Mouse (Mus musculus) hindlimb bud, embryonic 11.5 days (tissue): ENCODE measurements around the gene Slc5a5.
"Not testable (repeated sequence)": the region's sequence is repeated elsewhere in the genome, so short reads cannot be mapped to it uniquely, and the experiment has no call there.

Source experiments
- DNase-seq: peaks from one replicate; pipeline ENCODE4 v3.0.0-alpha.2; 2012; ENCODE audit warnings: low read depth, low spot score; ENCODE audit errors: extremely low spot score

Slc5a5 gene

DNA sequence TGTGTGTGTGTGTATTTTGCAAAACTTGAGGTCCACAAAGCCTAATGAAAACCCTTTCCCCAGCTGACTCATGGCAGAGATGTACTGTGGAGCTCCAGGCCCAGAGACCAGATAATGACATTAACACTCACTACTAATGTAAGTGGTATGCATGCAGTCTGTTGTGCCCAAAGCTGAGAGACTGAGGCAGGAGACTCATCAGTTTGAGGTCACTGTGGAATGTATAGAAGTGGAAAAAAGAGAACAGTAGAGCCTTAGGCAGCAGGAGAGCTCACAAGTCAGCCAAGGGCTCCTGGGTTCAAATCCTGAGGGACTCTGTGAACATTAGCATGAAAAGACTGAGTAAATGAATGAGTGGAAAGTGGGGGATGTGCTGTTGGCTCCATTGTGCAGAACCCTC, 11.0 kb upstream of the Slc5a5 start:
- no peak for DNase-seq

DNA sequence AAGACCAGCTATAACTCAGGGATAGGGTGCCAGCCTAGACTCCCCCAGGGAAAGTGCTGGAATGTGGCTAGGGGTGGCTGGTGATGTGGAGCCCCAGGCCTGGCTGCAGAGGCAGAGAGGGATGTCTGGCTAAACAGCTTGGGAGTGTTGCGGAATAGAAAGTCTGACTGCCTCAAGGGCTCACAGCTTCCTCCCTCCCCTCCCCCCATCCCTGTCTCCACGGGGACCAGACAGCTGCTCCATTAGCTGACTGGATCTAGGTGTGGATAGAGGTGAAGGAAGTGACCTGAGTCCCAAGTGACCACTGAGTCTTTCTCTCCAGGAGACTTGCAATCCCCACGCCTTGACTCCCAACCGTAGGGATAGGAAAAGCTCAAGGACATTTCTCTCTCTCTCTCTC, 10.6 kb upstream of the Slc5a5 start:
- DNase-seq, result no peak

DNA sequence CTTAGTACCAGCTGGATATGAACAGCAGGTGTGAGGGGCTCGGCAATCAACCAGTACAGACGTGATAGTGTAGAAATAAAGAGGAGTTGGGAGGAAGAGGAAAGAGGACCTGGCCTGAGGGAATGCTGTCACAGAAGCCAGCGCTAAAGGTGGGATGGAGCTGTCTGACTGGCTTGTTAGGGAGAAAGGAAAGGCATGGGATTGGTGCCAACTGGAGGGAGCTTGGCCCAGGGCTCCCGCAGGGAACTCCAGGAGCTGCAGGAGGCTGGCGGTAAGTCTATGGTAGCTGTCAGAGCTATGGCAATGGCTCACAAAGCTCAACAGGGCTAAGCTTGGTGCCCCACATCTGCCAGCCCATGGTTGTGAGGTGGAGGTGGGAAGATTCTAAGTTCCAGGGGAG, 9.7 kb upstream of the Slc5a5 start:
- no peak for DNase-seq

DNA sequence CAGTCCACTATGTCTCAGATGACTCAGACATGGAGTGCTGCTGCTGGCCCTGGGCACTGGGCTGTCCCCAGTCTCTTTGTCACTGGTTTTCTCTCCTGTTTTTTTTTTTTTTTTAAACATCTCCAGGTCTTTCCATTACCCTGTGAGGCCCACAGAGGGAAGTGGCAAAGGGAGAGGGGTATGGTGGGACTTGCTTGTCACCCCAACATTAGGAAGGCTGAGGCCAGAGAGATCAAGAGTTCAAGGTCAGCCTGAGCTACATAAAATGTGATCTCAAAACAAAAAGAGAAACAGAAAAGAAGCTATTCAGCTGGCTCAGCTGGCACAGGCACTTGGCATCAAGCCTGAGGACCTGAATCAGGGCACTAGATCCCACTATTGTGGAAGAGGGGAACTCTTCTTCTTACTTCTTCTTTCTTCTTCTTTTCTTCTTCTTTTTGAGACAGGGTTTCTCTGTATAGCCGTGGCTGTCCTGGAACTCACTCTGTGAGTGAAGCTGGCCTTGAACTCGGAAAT, 8.4 kb upstream of the Slc5a5 start:
- DNase-seq, result no peak

DNA sequence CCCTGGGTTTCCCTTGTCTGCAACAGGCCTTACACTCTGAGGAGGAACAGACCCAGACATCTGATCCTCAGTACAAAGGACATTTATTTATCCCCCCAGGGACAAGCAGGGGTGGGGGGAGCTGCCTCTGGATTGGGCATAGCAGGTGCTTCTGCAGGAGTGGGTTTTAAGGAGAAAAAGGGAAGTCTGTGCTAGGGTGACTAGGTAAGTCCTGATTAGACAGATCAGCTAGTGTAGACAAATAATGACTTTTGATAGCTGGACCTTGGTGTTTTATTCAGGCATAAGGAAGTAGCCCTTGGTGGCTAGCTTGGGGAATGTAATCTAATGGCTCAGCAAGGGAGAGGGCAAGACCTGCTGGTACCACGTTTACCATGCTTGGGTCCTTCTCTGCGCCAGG, 6.7 kb upstream of the Slc5a5 start:
- DNase-seq, result no peak

DNA sequence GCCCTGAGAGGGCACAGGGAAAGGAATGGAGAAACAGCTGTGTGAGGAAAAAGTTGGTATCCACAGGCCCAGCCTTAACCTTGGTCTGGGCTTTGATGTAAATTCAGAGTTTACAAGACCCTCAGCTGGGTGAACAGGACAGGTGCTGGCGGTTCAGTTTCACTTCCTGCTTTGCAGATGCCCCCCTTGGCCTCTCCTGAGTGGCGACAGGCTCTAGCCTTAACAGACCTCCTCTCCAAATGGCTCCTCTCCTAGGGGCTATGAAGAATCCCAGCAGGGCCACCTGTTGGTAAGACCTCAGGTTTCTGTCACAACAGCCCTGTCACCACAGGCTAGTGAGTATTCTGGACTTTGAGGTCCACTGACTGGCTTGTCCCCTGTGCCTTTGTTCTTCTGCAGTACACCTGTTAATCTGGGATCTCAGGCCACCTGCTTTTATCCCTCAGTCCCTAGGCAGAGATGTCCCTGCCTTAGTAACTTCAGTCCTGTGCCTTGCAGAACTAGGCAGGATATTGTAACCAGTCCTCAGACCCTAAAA, 6.2 kb upstream of the Slc5a5 start:
- no peak for DNase-seq

DNA sequence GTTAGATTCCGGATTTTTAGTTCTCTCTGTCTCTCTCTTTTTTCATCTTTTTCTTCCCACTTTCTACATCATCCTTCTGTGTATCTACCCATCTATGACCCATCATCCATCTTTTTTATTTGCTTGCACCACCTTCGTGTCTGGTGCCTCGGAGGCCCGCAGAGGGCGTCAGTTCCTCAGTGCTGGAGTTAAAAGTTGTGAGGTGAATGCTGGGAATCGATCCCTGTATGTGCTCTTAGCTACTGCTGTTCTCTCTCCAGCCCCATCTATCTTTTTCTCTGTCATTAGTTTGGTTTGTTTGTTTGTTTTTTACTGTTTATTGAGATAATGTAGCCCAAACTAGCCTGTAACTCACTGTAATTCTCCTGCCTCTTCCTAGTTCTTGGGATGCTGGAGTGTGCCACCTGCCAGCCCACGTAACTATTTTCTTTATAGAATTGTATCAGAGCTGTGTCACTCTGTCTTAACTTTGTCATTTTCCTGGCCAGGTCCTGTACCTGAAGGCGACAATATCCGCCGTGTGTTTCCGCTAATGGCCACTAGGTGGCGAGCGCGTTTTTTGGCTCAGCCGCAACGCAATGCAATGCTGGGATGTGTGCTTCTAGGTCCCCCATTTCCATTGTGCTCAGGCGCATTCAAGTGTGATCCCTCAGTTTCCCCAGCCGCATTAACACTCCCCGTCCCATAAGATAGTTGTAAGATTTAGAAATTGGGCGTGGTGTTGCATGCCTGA, 5.3 kb upstream of the Slc5a5 start:
- DNase-seq, result peak; percentile 86

DNA sequence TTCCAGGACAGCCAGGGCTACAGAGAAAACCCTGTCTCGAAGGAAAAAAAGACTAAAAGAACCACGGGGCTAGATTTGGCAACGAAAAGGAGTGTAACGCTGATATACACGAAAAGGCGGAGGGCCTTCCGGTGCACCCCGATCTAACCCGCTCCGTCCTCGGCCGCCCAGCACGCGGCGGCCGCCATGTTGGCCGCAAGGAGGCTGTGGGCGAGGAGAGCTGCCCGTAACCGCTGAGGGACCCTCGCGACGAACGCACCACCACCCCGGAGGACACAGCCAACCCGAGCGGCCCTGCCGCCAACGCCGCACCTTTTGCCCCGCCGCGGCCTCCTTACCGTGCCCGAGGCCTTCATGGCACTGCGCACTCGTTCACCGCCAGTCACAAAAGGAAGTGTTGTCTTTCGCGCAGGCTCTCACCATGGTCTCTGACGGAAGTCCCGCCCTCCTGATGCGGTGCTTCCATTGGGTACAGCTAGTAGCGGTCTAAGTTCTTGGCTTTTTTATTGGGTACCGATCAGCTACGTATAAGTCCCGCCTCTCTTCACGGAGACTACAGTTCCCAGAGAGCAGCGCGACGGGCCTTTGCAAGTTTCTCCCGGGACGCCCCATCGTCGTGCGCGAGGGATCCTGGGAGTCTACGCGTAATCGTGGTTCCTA, 4.6 kb upstream of the Slc5a5 start, which contains the start of gene Rpl18a:
TSS of gene Rpl18a (minus strand) at position 392 of the 660 bp plus-strand sequence.
- peak; percentile 94 for DNase-seq

DNA sequence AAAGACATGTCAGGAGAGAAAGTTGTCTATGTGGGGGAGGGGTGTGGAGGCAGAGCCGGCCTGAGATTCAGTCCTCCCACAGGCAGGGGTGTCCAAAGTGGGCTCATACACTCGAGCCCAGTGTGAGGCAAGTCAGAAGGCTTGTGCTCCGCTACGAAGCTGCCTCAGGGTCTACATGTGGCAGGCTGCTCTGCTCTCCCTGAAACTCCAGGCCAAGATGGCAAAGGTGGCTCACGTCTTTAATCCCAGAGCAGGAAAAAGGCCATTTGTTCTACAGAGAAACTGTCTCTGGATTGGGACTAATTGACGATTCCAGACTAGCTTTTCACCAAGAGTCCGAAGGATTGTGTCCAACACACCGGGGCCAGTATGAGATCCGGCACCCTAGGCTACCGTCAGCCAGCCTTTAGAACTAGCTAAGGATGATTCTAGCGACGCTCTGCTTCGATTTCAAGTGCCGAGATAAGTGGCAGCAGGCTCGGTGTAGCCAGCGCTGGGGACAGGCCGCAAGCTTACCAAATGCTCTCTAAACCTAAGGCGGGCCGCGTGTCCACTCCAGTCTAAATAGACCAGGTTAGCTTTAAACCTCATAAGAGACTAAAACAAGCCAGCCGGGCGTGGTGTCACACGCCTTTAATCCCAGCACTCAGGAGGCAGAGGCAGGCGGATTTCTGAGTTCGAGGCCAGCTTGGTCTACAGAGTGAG, 3.9 kb upstream of the Slc5a5 start:
- no peak for DNase-seq

DNA sequence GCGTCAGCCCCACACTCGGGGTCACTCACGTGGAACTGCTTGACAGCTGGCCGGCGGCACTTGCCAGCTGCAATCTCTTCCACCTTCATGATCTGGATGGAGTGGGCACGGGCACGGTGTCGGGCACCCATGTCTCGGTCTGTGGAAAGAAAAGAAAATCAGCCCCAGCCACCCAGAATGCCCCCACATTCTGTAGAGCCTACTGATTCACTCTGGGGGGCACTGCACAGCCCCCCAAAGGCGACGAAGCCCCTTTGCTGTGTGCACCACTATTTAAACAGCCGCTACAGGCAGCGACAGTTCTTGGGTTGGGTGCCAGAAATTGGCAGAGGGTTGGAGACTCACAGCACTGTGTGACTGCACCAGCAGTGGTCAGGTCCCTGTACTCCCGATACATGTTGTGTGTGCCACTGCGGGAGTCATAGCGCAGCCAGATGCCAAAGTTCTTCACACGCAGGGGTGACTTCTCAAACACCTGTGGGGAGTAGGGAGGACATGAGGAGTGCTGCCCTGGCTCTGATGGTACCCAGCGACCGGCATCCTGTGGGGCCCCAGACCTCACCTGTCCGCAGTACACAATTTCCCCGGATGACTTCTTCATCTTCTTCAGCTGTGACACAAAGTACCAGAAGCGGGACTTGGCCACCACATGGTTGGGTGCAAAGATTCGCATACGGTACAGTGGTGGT, 3.2 kb upstream of the Slc5a5 start:
- not testable (repeated sequence) for DNase-seq

DNA sequence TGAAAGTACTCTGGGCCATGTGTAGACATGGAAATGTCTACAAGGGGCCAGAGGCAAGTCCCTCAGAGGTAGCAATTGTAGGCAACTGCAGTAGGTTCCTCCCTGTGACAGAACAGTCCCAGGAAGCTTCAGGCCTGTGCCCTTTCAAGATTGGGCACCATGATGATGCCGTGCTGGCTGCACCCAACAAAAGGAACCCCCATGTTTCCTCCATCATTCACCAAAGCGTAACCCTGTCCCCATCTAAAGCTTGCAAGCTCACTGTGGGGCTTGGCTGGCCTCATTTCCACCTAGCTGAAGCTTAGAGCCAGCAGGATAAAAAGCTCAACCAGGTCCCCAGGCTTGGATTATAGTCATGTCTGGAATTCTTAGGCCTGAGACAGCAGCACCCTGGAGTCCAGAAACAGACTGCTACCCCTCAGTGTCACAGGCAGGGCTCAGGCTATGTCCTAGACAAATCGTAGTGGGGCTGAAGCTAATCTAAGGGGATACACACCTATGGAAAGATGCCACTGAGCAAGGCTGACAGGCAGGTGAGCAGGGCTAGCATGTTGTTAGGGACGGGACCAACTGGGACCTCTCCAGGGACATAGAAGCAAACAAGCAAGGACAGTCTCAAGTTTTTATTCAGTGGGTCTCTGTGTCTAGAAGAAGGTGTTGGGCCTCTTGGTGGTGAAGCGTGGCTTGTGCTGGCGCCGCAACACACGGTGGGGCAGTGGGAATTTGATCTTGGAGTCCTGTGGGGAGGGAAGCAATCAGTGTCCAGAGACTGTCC, 2.4 kb upstream of the Slc5a5 start:
- no peak for DNase-seq

DNA sequence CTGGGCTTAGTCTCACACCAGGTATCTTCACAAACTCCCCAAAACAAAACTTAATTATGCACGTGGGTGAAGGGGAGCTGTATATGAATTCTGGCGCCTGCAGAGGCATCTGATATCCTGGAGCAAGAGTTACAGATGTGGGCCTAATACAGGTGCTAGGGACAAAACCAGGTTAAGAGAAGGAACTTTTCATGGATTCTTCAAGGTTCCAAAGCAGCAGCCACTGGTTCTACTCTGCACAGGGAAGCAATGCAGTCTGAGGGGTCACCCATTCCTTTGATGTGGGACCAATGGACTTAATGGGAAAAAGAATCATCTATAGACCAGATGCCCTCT, 1.8 kb upstream of the Slc5a5 start:
- no peak for DNase-seq

DNA sequence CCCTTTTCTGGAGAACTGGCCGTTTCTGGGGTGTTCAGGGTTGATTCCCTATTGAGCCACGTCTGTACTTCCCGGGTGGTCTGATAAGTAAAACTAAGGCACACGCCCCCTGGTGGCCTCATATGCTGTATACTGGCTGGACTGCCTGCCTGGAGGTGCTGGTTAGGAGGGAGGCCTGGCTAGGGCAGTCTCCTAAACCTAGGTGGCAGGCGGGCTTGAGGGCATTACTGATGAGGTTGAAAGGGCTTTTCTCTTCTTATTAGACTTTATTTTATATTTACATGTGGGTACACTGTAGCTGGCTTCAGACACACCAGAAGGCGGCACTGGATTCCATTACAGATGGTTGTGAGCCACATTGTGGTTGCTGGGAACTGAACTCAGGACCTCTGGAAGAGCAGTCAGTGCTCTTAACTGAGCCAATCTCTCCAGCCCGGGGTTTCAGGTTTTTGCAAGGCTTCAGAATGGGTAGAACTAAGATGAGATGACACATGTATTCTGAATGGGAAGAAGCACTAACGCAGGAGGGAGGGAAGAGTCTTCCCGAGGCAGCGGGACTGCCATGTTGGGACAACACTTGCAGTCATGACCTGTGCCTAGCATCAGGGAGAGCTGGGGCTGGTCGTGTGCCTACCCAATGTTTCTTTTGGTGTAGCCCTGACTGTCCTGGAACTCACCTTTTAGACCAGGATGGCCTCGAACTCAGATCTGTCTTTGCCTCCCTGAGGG, 1.3 kb upstream of the Slc5a5 start:
- no peak for DNase-seq

DNA sequence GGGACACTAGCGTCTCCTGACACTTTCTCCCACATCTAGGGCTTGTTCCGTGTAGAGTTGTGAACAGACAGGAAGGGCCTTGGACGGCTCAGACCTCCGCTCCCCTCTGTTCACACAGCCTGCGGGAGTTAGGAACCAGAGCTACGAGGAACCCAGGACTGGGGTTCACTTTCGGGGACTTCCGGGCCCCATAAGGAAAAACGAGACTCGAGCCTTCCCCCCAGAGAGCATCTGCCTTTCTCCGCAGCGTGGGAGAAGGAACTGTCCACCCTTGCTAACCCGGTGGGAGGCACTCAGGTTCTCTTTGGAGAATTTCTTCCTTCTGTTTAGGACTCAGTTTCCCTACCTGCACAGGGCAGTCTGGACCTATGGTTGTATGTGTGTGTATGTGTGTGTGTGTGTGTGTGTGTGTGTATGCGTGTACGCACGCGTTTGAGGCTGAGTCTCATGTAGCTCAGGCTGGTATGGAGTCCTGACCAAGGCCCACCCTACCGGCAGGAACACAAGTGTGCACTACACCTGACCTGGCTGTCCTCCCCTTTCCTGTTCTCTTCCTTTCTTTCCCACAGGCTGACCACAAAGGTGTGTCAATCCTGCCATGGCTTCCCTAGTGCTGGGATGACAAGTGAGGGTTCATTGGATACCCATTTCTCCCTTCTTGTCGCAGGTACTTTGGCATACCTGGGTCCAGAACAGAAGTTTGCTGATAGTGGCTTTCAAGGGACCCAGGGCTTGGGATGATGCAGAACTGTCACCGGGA, 519 bp upstream of the Slc5a5 start:
- no peak for DNase-seq

DNA sequence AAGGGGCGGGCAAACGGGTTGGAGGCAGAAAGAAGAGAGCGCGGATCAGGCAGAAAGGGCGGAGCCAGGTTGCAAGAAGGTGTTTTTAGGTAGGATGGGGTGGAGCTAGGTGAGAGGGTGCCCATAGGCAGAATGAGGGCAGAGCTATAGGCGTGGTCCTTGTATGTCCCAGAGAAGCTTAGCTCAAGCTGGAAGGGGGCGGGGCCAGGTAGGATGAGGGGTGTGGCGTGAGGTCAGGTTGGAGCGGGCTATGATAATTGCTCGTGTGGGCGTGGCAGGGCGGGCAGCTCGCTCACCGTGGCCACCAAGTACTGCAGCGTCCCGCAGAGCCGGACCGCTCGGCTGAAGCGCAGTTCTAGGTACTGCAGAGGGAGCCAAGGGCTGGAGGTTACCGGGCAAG, 1.2 kb downstream of the Slc5a5 start:
- no peak for DNase-seq

DNA sequence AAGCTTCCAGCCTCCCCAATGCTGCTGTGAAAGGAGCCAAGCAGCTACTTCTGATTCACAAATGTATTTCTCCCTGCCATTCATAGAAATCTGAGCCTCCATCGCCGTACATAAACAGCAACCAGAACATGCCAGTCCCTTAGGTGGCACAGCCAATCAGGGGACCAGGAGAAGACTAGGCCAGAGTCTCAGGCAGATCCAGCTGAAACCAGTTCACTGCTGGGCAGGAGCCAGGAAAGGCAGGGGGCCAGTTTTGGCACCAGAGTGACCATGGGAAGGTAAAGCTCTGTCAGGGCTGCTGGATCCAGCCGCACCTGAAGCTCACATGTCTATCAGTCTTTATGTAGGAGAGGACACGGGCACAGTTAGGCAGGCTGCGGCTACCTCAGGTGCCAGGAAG, 1.9 kb downstream of the Slc5a5 start:
- no peak for DNase-seq

DNA sequence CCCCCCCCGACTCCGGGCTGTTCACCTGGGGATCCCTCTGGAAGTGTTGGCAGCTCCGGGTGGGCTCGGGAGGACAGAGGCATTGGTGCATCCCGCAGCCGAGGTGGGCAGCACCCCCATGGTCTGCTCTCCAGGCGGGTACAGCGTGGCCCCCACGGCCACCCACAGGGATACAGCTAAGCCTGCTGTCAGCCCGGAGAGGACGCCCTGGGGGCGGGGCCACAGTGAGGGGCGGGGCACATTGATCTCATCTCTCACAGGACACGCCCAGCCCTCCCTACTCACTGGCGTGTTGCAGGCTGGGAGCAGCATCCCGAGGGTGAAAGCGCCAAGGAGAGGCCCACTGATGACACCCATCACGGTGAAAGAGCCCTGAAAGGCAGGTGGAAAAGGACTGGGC, 4.9 kb downstream of the Slc5a5 start:
- no peak for DNase-seq

DNA sequence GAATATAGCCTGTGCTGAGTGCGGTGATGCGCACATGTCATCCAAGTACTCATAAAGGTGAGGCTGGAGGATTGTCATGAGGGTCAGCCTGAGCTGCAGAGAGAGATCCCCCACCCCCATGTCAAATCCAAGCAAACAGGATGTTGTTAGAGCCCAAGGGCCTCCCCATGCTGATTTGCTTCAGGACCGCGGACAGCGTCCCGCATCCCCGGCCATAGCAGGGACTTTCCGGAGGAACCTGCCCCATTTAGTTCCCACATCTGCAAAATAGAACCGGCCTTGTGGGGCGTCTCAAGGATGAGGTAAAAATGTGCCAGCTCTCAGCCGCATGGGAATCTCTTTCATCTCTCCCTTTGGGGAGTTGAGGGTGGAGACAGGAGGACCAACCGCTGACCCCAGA, 6.9 kb downstream of the Slc5a5 start:
- no peak for DNase-seq

DNA sequence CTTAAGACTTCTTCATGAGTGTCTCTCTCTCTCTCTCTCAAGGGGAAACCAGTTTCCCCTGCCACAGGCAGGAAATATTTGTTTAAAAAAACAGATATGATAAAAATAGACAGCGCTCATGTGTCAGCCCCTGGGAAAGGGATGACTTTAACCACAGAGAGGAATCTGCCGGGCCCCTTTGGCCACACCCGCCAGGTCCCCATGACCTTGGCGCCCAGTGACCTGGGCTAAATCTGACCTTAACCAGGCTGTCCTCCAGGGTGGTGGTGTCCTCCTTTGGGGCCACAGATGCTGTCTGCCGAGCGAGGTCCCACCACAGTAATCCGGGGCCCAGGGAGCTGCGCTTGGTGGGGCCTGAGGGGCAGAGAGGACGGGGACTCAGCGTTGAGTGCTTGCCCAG, 7.9 kb downstream of the Slc5a5 start:
- DNase-seq, result no peak
